Mouse (Mus musculus): ENCODE measurements around the gene Zdhhc13. TPM values are rescaled to one million over a fixed set of nuclear protein-coding genes. Genes with fewer than 3 reads are reported as not detected.

Gene Zdhhc13
- polyA plus RNA-seq, 1 experiment from 2014 or later: 14.9 TPM

- no peak overlapping the region for H3K4me3 ChIP-seq (ENCODE audit: inconsistent target)
- H3K36me3 ChIP-seq (ENCODE audit: inconsistent target): peaks cover 77% of the 10 kb centered on the region
- H3K79me2 ChIP-seq (ENCODE audit: inconsistent target): no peaks in the 10 kb centered on the region
- H3K27ac ChIP-seq: no peak overlapping the region
These were observed 23.6 kb downstream of the Zdhhc13 start for GRCm38 (mm10) chr7:48812358-48812757.

DNA sequence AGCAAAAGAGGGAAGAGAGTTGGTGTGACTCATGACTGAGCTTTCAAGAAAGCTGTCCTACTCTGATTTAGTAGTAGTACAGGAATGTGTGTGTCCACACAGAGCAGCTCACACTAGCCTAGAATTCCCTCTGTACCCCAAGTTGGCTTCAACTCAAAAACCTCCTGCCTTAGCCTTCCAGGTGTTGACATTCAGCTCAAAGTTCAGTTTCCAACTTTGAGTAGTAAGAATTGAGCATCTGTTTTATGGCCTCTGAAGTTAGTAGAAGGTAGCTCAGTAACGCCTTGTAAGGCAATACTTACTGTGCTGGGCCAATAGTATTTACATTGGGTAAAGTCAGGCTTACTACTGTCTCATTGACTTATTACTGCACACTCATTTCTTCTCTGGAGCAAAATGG, 24.8 kb downstream of the Zdhhc13 start:
- H3K27ac ChIP-seq: no peak overlapping the region
- 100% methylated on average over 1 of the region's 1 CpGs for WGBS (ENCODE audit: missing documents)
- peaks cover 75% of the 10 kb centered on the region for H3K36me3 ChIP-seq (ENCODE audit: inconsistent target)
- no peak overlapping the region for H3K4me3 ChIP-seq (ENCODE audit: inconsistent target)
- H3K79me2 ChIP-seq (ENCODE audit: inconsistent target): no peaks in the 10 kb centered on the region

DNA sequence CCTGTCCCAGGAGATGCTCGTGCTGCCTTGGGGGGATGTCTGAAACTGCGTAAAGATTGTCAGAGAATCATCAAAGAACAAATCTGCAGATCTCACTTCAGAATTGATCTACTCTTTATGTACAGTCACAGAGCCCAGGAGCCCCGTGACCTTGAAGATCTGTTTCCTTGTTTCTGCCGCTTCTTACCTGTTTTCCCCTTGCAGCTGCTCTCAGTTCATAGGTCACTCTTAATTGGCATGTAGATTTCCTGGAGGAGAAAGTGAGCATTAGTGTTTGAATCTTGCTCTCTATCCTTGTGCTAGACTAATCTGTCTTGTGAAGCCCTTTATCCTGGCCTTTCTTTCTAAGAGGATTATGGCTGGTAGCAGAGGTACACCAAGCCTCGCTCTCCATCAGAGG, 32.9 kb downstream of the Zdhhc13 start:
- H3K4me3 ChIP-seq (ENCODE audit: inconsistent target): no peak overlapping the region
- no peak overlapping the region for H3K27ac ChIP-seq
- H3K79me2 ChIP-seq (ENCODE audit: inconsistent target): no peaks in the 10 kb centered on the region
- peaks cover 85% of the 10 kb centered on the region for H3K36me3 ChIP-seq (ENCODE audit: inconsistent target)
- WGBS (ENCODE audit: missing documents): 95% methylated on average over 5 of the region's 5 CpGs

- 100% methylated on average over 3 of the region's 3 CpGs for WGBS (ENCODE audit: missing documents)
- Histone ChIP-seq H3K4me3 (ENCODE audit: inconsistent target) (no peak overlapping the region), H3K36me3 (ENCODE audit: inconsistent target) (peaks cover 80% of the 10 kb centered on the region), H3K79me2 (ENCODE audit: inconsistent target) (no peaks in the 10 kb centered on the region), H3K27ac (no peak overlapping the region)
These were observed 34.8 kb downstream of the Zdhhc13 start for GRCm38 (mm10) chr7:48823621-48824020.

- H3K79me2 ChIP-seq (ENCODE audit: inconsistent target): no peaks in the 10 kb centered on the region
- WGBS (ENCODE audit: missing documents): 100% methylated on average over 1 of the region's 1 CpGs
- H3K4me3 ChIP-seq (ENCODE audit: inconsistent target): no peak overlapping the region
- no peak overlapping the region for H3K27ac ChIP-seq
- peaks cover 72% of the 10 kb centered on the region for H3K36me3 ChIP-seq (ENCODE audit: inconsistent target)
These were observed 35.9 kb downstream of the Zdhhc13 start for GRCm38 (mm10) chr7:48824671-48825070.

DNA sequence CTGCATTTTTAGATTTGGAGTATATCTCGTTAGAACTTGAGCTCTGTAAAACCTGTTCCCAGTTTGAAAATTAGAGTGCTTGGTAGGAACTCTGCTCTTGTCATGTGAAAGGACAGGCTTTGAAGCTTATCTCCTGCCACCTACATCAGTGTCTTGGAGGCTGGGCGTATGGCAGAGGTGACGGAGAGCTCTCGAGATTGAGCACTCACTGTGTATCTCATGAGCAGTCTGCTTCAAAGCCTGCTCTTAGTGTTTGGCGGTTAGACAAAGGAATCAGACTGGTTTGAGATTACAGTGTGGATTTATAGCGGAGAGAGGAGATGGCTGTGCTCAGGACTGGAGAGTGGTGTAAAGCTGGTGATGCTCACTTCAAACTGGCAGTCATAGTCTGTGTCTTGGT, 36.4 kb downstream of the Zdhhc13 start:
- 97% methylated on average over 6 of the region's 6 CpGs for WGBS (ENCODE audit: missing documents)
- H3K4me3 ChIP-seq (ENCODE audit: inconsistent target): no peak overlapping the region
- H3K36me3 ChIP-seq (ENCODE audit: inconsistent target): peaks cover 68% of the 10 kb centered on the region
- H3K27ac ChIP-seq: no peak overlapping the region
- H3K79me2 ChIP-seq (ENCODE audit: inconsistent target): no peaks in the 10 kb centered on the region

DNA sequence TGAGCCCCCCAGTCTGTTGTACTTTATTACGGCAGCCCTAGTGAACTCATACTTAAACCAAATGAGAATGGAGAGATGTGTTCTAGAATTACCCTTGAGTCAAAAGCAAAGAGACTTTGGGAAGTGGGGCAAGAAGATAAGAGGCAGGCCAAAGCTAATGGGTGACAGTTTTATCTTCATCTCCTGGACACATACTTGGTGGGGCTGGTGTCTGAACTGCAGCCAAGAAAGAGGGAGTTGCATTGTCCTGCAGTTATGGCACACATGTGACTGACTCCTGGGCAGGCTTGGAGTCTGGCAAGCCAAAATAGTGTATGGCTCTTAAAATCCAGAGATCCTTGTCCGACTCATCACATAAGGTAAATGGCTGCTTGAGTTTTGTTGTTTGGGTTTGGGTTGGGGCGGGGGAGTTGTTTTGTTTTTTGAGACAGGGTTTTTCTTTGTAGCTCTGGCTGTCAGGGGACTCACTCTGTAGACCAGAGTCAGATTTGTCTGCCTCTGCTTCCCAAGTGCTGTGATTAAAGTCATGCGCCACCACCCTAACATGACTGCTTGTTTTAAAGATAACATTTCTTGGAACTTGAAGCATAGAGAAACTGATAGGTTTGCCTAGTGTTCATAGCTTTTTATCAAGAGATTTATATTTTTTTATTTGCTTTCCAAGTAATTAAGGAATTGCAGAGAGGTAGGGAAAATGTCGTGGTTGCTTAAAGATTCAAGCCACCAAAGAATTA, 40.5 kb downstream of the Zdhhc13 start:
- WGBS (ENCODE audit: missing documents): 96% methylated on average over 5 of the region's 5 CpGs
- no peaks in the 10 kb centered on the region for H3K79me2 ChIP-seq (ENCODE audit: inconsistent target)
- peaks cover 34% of the 10 kb centered on the region for H3K36me3 ChIP-seq (ENCODE audit: inconsistent target)
- H3K27ac ChIP-seq: no peak overlapping the region
- no peak overlapping the region for H3K4me3 ChIP-seq (ENCODE audit: inconsistent target)

DNA sequence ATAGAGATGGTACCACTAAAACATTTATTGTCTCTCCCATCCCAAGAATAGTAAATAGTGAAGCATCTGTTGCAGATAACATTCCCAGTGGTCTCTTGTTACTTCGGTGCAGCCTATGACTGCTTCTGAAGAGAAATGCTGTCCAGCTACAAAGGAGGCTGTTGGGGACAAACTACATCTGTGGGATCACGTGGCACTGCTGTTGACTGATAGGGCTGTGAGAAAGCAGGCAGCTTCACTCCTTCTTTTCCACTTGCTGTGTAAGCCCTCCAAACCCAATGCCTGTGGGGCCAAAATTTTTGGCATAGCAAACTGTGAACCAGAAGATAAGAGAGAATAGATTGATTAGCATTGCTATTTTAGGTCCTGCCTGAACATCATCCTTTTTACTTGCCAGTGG, 41.6 kb downstream of the Zdhhc13 start:
- H3K4me3 ChIP-seq (ENCODE audit: inconsistent target): no peak overlapping the region
- 100% methylated on average over 2 of the region's 2 CpGs for WGBS (ENCODE audit: missing documents)
- no peak overlapping the region for H3K27ac ChIP-seq
- H3K79me2 ChIP-seq (ENCODE audit: inconsistent target): no peaks in the 10 kb centered on the region
- peaks cover 23% of the 10 kb centered on the region for H3K36me3 ChIP-seq (ENCODE audit: inconsistent target)

GRCm38 (mm10) chr7:48832735-48833134, 43.9 kb downstream of the Zdhhc13 start:
- no peak overlapping the region for H3K4me3 ChIP-seq (ENCODE audit: inconsistent target)
- H3K27ac ChIP-seq: no peak overlapping the region
- H3K36me3 ChIP-seq (ENCODE audit: inconsistent target): peaks cover 2% of the 10 kb centered on the region; the same call in 1 of the 2 replicates
- WGBS (ENCODE audit: missing documents): 45% methylated on average over 1 of the region's 1 CpGs
- H3K79me2 ChIP-seq (ENCODE audit: inconsistent target): no peaks in the 10 kb centered on the region

DNA sequence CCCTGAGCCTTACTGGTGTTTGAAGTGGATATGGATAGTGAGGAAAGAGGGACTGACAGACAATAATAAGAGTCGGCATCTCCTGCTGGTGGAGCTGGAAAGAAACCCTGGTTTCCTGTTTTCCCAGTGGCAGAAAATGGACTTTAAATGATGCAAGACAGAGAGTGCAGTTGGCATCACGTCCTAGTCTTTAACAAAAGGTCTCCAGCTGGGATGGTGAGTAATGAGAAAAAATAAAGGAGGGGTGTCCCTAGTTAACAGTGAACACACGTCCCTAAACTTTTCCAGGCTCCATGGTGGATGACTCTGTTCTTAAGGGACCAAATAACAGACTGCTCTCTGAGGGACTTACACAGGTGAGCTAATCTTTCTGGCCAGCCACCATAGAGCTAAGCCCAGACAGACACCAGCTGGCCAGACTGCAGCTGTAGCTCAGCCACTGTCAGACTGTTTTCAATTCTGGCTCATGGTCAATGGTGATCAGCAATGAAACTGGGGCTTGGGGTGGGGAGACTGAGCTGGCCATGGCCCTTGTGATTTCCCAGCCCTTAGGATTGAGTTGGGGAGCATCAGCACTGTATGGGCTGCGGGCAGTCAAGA, 45.7 kb downstream of the Zdhhc13 start:
- no peaks in the 10 kb centered on the region for H3K79me2 ChIP-seq (ENCODE audit: inconsistent target)
- no peak overlapping the region for H3K4me3 ChIP-seq (ENCODE audit: inconsistent target)
- 89% methylated on average over 4 of the region's 4 CpGs for whole genome bisulfite sequencing (ENCODE audit: missing documents)
- H3K36me3 ChIP-seq (ENCODE audit: inconsistent target): no peaks in the 10 kb centered on the region
- H3K27ac ChIP-seq: no peak overlapping the region

DNA sequence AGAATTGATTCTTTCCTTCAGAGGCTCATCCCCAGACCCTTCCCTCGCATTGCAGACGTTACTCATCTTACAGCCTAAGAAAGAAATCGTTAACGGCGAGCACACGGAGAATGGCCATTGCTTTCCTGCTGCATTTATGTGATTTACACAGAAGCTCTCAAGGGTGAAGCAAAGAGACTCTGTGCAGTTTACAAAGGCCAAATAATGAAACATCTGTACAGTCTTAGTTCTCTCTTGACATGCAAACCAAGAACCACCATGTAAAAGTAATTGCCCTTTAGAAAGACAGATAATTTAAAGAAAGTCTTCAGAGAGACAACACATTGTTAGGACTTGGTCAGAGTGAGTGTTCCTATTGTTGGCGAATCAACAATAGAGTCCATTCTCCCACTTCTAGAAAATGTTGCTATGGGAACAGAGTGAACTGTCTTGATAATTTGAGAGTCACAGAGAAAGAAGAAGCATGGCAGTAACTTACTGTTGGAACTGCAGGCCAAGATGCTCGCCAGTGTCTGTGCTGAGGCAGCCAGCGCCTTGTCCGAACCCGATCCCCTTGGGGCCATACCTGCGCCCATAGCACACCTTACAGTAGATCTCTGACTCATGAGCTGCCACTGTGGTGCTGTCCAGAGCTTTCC, 46.3 kb downstream of the Zdhhc13 start:
- WGBS (ENCODE audit: missing documents): 99% methylated on average over 12 of the region's 12 CpGs
- H3K79me2 ChIP-seq (ENCODE audit: inconsistent target): no peaks in the 10 kb centered on the region
- no peak overlapping the region for H3K27ac ChIP-seq
- H3K36me3 ChIP-seq (ENCODE audit: inconsistent target): no peaks in the 10 kb centered on the region
- no peak overlapping the region for H3K4me3 ChIP-seq (ENCODE audit: inconsistent target)

GRCm38 (mm10) chr7:48836949-48837348, 48.1 kb downstream of the Zdhhc13 start:
- Histone ChIP-seq H3K4me3 (ENCODE audit: inconsistent target) (no peak overlapping the region), H3K79me2 (ENCODE audit: inconsistent target) (no peaks in the 10 kb centered on the region), H3K27ac (no peak overlapping the region), H3K36me3 (ENCODE audit: inconsistent target) (no peaks in the 10 kb centered on the region)
- 21% methylated on average over 5 of the region's 6 CpGs for WGBS (ENCODE audit: missing documents)

- H3K4me3 ChIP-seq (ENCODE audit: inconsistent target): no peak overlapping the region
- no peak overlapping the region for H3K27ac ChIP-seq
- no peaks in the 10 kb centered on the region for H3K79me2 ChIP-seq (ENCODE audit: inconsistent target)
- 62% methylated on average over 2 of the region's 2 CpGs for WGBS (ENCODE audit: missing documents)
- no peaks in the 10 kb centered on the region for H3K36me3 ChIP-seq (ENCODE audit: inconsistent target)
These were observed 49.6 kb downstream of the Zdhhc13 start for GRCm38 (mm10) chr7:48838434-48838833.

- 88% methylated on average over 2 of the region's 2 CpGs for WGBS (ENCODE audit: missing documents)
- Histone ChIP-seq H3K36me3 (ENCODE audit: inconsistent target) (no peaks in the 10 kb centered on the region), H3K4me3 (ENCODE audit: inconsistent target) (no peak overlapping the region), H3K27ac (no peak overlapping the region), H3K79me2 (ENCODE audit: inconsistent target) (no peaks in the 10 kb centered on the region)
These were observed 51.7 kb downstream of the Zdhhc13 start for GRCm38 (mm10) chr7:48840545-48840944.

GRCm38 (mm10) chr7:48841538-48841937, 52.7 kb downstream of the Zdhhc13 start:
- H3K4me3 ChIP-seq (ENCODE audit: inconsistent target): no peak overlapping the region
- no peak overlapping the region for H3K27ac ChIP-seq
- H3K36me3 ChIP-seq (ENCODE audit: inconsistent target): no peaks in the 10 kb centered on the region
- 91% methylated on average over 4 of the region's 4 CpGs for WGBS (ENCODE audit: missing documents)
- no peaks in the 10 kb centered on the region for H3K79me2 ChIP-seq (ENCODE audit: inconsistent target)

All from macrophage (primary cell).